Mouse (Mus musculus): ENCODE data around the gene Axin1. TPM values are rescaled to one million over a fixed set of nuclear protein-coding genes. Genes with fewer than 3 reads are reported as not detected.

Gene Axin1
- total and polyA plus RNA-seq, 3 experiments: 27.8 to 38.8 (median 28.5) TPM

- Histone ChIP-seq H3K36me3 (replicated peaks in 1 of 2; ENCODE audit: control insufficient read depth in 1 of 2, insufficient read depth in 1 of 2, low read length in 1 of 2) (peaks cover 37 to 76% of the 10 kb centered on the region in 2 experiments), H3K27me3 (replicated peaks) (no peaks in the 10 kb centered on the region), H3K4me2 (ENCODE audit: insufficient read depth, low read depth, poor library complexity, severe bottlenecking) (no peak overlapping the region), H3K27ac (ENCODE audit: insufficient read depth, low read depth) (no peak overlapping the region), H3K4me3 (replicated peaks in 1 of 3; ENCODE audit: low read depth in 2 of 3, low read length in 2 of 3, poor library complexity in 1 of 3) (no peak overlapping the region), H3K9ac (ENCODE audit: insufficient read depth, low read depth) (no peak overlapping the region), H3K9me3 (replicated peaks; ENCODE audit: low read length) (no peaks in the 10 kb centered on the region), H3K79me2 (replicated peaks; ENCODE audit: control insufficient read depth, extremely low read depth, insufficient read depth, poor library complexity, severe bottlenecking) (0 out of 2 replicates have a peak, but pooled peaks cover 3% of the 10 kb centered on the region), H3K4me1 (ENCODE audit: control insufficient read depth in 1 of 2, insufficient read depth in 2 of 2) (no peaks in the 10 kb centered on the region)
- dilution Hi-C loops (cut with MboI; ENCODE audit: extremely low pct_ligation_motif_present, extremely low pct_unique_long_range_greater_than_20kb, low sequenced_read_pairs) (no loop called here), in situ Hi-C loops (cut with MboI; ENCODE audit: low pct_ligation_motif_present, low pct_unique_long_range_greater_than_20kb, low sequenced_read_pairs) (no loop called here)
- TF ChIP-seq EP300 (IDR thresholded peaks at IDR 0.05; ENCODE audit: low read length) (no peak), IRF4 (IDR thresholded peaks at IDR 0.05; ENCODE audit: low read depth, low read length) (no peak), MYC (IDR thresholded peaks at IDR 0.05; ENCODE audit: low read depth, low read length) (no peak), CHD2 (IDR thresholded peaks at IDR 0.05; ENCODE audit: low read length) (no peak), USF1 (IDR thresholded peaks at IDR 0.05; ENCODE audit: low read depth, low read length) (no peak), ZNF384 (IDR thresholded peaks at IDR 0.05; ENCODE audit: low read depth, low read length) (no peak), TBP (conservative IDR thresholded peaks at IDR 0.05; ENCODE audit: low read depth, low read length) (no peak), ETS1 (conservative IDR thresholded peaks at IDR 0.05; ENCODE audit: low read depth, low read length) (no peak), TCF12 (IDR thresholded peaks at IDR 0.05; ENCODE audit: low read depth, low read length) (no peak), MXI1 (IDR thresholded peaks at IDR 0.05; ENCODE audit: low read depth, low read length) (no peak), E2F4 (IDR thresholded peaks at IDR 0.05; ENCODE audit: insufficient replicate concordance, low read depth, low read length) (no peak)
- no peak for DNase-seq (ENCODE audit: extremely low read depth)
These were observed 42.7 kb downstream of the Axin1 start for GRCm38 (mm10) chr17:26181179-26181578.

- H3K27me3 ChIP-seq (replicated peaks): no peaks in the 10 kb centered on the region
- no peak overlapping the region for H3K4me2 ChIP-seq (ENCODE audit: insufficient read depth, low read depth, poor library complexity, severe bottlenecking)
- H3K4me1 ChIP-seq (ENCODE audit: control insufficient read depth in 1 of 2, insufficient read depth in 2 of 2): no peaks in the 10 kb centered on the region
- H3K9ac ChIP-seq (ENCODE audit: insufficient read depth, low read depth): no peak overlapping the region
- H3K36me3 ChIP-seq (replicated peaks in 1 of 2; ENCODE audit: control insufficient read depth in 1 of 2, insufficient read depth in 1 of 2, low read length in 1 of 2): peaks cover 70 to 93% of the 10 kb centered on the region in 2 experiments
- H3K79me2 ChIP-seq (replicated peaks; ENCODE audit: control insufficient read depth, extremely low read depth, insufficient read depth, poor library complexity, severe bottlenecking): no peaks in the 10 kb centered on the region
- no peak overlapping the region for H3K4me3 ChIP-seq (replicated peaks in 1 of 3; ENCODE audit: low read depth in 2 of 3, low read length in 2 of 3, poor library complexity in 1 of 3)
- DNase-seq (ENCODE audit: extremely low read depth): no peak
- in situ Hi-C loops (cut with MboI; ENCODE audit: low pct_ligation_motif_present, low pct_unique_long_range_greater_than_20kb, low sequenced_read_pairs): no loop called here
- TF ChIP-seq ZMIZ1 (IDR thresholded peaks at IDR 0.05; ENCODE audit: low read depth, low read length) (no peak), USF1 (IDR thresholded peaks at IDR 0.05; ENCODE audit: low read depth, low read length) (no peak)
- H3K27ac ChIP-seq (ENCODE audit: insufficient read depth, low read depth): no peak overlapping the region
- H3K9me3 ChIP-seq (replicated peaks; ENCODE audit: low read length): no peaks in the 10 kb centered on the region
- dilution Hi-C loops (cut with MboI; ENCODE audit: extremely low pct_ligation_motif_present, extremely low pct_unique_long_range_greater_than_20kb, low sequenced_read_pairs): no loop called here
These were observed 49.1 kb downstream of the Axin1 start for GRCm38 (mm10) chr17:26187592-26187991.

GRCm38 (mm10) chr17:26188091-26188805 lies 49.8 kb downstream of the Axin1 start:
- H3K27me3 ChIP-seq (replicated peaks): no peaks in the 10 kb centered on the region
- H3K79me2 ChIP-seq (replicated peaks; ENCODE audit: control insufficient read depth, extremely low read depth, insufficient read depth, poor library complexity, severe bottlenecking): no peaks in the 10 kb centered on the region
- no peaks in the 10 kb centered on the region for H3K4me1 ChIP-seq (ENCODE audit: control insufficient read depth in 1 of 2, insufficient read depth in 2 of 2)
- DNase-seq (ENCODE audit: extremely low read depth): no peak
- peaks cover 71 to 93% of the 10 kb centered on the region in 2 experiments for H3K36me3 ChIP-seq (replicated peaks in 1 of 2; ENCODE audit: control insufficient read depth in 1 of 2, insufficient read depth in 1 of 2, low read length in 1 of 2)
- no peaks in the 10 kb centered on the region for H3K9me3 ChIP-seq (replicated peaks; ENCODE audit: low read length)
- H3K27ac ChIP-seq (ENCODE audit: insufficient read depth, low read depth): no peak overlapping the region
- in situ Hi-C loops (cut with MboI; ENCODE audit: low pct_ligation_motif_present, low pct_unique_long_range_greater_than_20kb, low sequenced_read_pairs) (no loop called here), dilution Hi-C loops (cut with MboI; ENCODE audit: extremely low pct_ligation_motif_present, extremely low pct_unique_long_range_greater_than_20kb, low sequenced_read_pairs) (no loop called here)
- no peak overlapping the region for H3K4me2 ChIP-seq (ENCODE audit: insufficient read depth, low read depth, poor library complexity, severe bottlenecking)
- TF ChIP-seq MAX (IDR thresholded peaks at IDR 0.05; ENCODE audit: low read length): no peak
- no peak for TF ChIP-seq RAD21 (IDR thresholded peaks at IDR 0.05; ENCODE audit: low read depth, low read length)
- no peak for TF ChIP-seq E2F4 (IDR thresholded peaks at IDR 0.05; ENCODE audit: insufficient replicate concordance, low read depth, low read length)
- no peak for TF ChIP-seq JUND (conservative IDR thresholded peaks at IDR 0.05; ENCODE audit: low read depth, low read length)
- TF ChIP-seq UBTF (IDR thresholded peaks at IDR 0.05; ENCODE audit: low read depth, low read length): no peak
- H3K9ac ChIP-seq (ENCODE audit: insufficient read depth, low read depth): no peak overlapping the region
- H3K4me3 ChIP-seq (replicated peaks in 1 of 3; ENCODE audit: low read depth in 2 of 3, low read length in 2 of 3, poor library complexity in 1 of 3): no peak overlapping the region

Data from CH12.LX (cell line).